Mouse (Mus musculus) myocyte (in vitro differentiated cells): Measurements from ENCODE around the gene Vmn1r13.
"Not testable (repeated sequence)": the region's sequence is repeated elsewhere in the genome, so short reads cannot be mapped to it uniquely, and the experiment has no call there.

Experiments used
- CEBPB ChIP-seq: IDR thresholded peaks from 2 replicates; pipeline ENCODE4 v1.6.1; 2011; ENCODE audit warnings: mild to moderate bottlenecking, moderate library complexity; ENCODE audit not compliant: poor library complexity, insufficient read depth, severe bottlenecking
- E2F4 ChIP-seq: IDR thresholded peaks from one replicate; pipeline ENCODE4 v1.6.1; 2011; ENCODE audit warnings: mild to moderate bottlenecking, control low read depth, moderate library complexity; ENCODE audit not compliant: insufficient read depth
- MAX ChIP-seq: IDR thresholded peaks from one replicate; pipeline ENCODE4 v1.6.1; 2011; ENCODE audit warnings: low read depth, mild to moderate bottlenecking, control low read depth
- MYOD1 ChIP-seq, 3 experiments: IDR thresholded peaks; one replicate each; pipeline ENCODE4 v1.6.1; 2011; ENCODE audit warnings: control low read depth in 2 of 3, low read depth in 2 of 3, mild to moderate bottlenecking in 2 of 3, moderate library complexity in 1 of 3; ENCODE audit not compliant: insufficient read length in 2 of 3, control insufficient read depth in 1 of 3
- MYOG ChIP-seq, 3 experiments: IDR thresholded peaks; one replicate each; pipeline ENCODE4 v1.6.1; 2011; ENCODE audit warnings: control low read depth in 2 of 3, low read depth in 2 of 3, mild to moderate bottlenecking in 2 of 3; ENCODE audit not compliant: insufficient read length in 2 of 3, control insufficient read depth in 1 of 3, insufficient read depth in 1 of 3
- POLR2A ChIP-seq: IDR thresholded peaks from one replicate; pipeline ENCODE4 v1.6.1; 2011; ENCODE audit warnings: low read depth, mild to moderate bottlenecking, control low read depth, moderate library complexity; ENCODE audit not compliant: insufficient read length
- POLR2AphosphoS2 ChIP-seq: IDR thresholded peaks from one replicate; pipeline ENCODE4 v1.6.1; 2011; ENCODE audit warnings: low read depth, control low read depth; ENCODE audit not compliant: insufficient read length
- SRF ChIP-seq: IDR thresholded peaks from one replicate; pipeline ENCODE4 v1.6.1; 2011; ENCODE audit warnings: low read depth; ENCODE audit not compliant: control insufficient read depth, insufficient read length
- TCF12 ChIP-seq: IDR thresholded peaks from one replicate; pipeline ENCODE4 v1.6.1; 2011; ENCODE audit warnings: mild to moderate bottlenecking, control low read depth; ENCODE audit not compliant: poor library complexity, insufficient read depth, severe bottlenecking
- USF1 ChIP-seq: IDR thresholded peaks from one replicate; pipeline ENCODE4 v1.6.1; 2011; ENCODE audit warnings: low read depth, mild to moderate bottlenecking, control low read depth, moderate library complexity

GRCm38 (mm10) chr6:57190016-57190415, 13.1 kb upstream of the Vmn1r13 start:
- not testable (repeated sequence) for TF ChIP-seq POLR2A; MYOD1 (IDR thresholded peaks at IDR 0.05; ENCODE audit: control insufficient read depth in 1 of 3, insufficient read length in 2 of 3, low read depth in 2 of 3); MYOG (IDR thresholded peaks at IDR 0.05; ENCODE audit: control insufficient read depth in 1 of 3, insufficient read depth in 1 of 3, insufficient read length in 2 of 3, low read depth in 2 of 3); E2F4; USF1; MAX; TCF12; POLR2AphosphoS2; SRF; CEBPB
